ENCODE assay signal across 8 mouse cellular contexts in genomic region chr16:37777796-37778475, GRCm38 (mm10). TPM values are rescaled to one million over a fixed set of nuclear protein-coding genes. Genes with fewer than 3 reads are reported as not detected.
DNase-seq lines count a peak whose midpoint lies in the region; ATAC-seq and TF ChIP-seq lines count a peak whose summit lies in the region.

No protein-coding gene starts in this region.

- H3K9me3 ChIP-seq in lung, embryonic 14.5 days (ENCODE audit: low read depth, low read length) = no peaks in the 10 kb centered on the region
- H3K9me3 ChIP-seq in forebrain, embryonic 14.5 days (replicated peaks; ENCODE audit: control insufficient read depth, low read length) = no peaks in the 10 kb centered on the region
- H3K9me3 ChIP-seq in limb, embryonic 15.5 days = no peaks in the 10 kb centered on the region
- no peaks in the 10 kb centered on the region for H3K9me3 ChIP-seq in stomach, embryonic 15.5 days

- H3K27me3 ChIP-seq in lung, embryonic 14.5 days (ENCODE audit: insufficient read depth, low read length) = no peaks in the 10 kb centered on the region
- H3K27me3 ChIP-seq in forebrain, embryonic 14.5 days (replicated peaks; ENCODE audit: control insufficient read depth, insufficient read depth, low read length) = no peaks in the 10 kb centered on the region
- H3K27me3 ChIP-seq in limb, embryonic 15.5 days = no peaks in the 10 kb centered on the region
- H3K27me3 ChIP-seq in stomach, embryonic 15.5 days (replicated peaks) = no peaks in the 10 kb centered on the region

- H3K36me3 ChIP-seq in lung, embryonic 14.5 days (ENCODE audit: insufficient read depth) = peaks cover 15% of the 10 kb centered on the region; the same call in 1 of the 2 replicates
- H3K36me3 ChIP-seq in forebrain, embryonic 14.5 days (ENCODE audit: control insufficient read depth, insufficient read depth, low read length) = no peaks in the 10 kb centered on the region
- peaks cover 13% of the 10 kb centered on the region; the same call in 1 of the 2 replicates for H3K36me3 ChIP-seq in limb, embryonic 15.5 days
- H3K36me3 ChIP-seq in stomach, embryonic 15.5 days = no peaks in the 10 kb centered on the region

- peak overlapping the region; percentile 87 for H3K4me3 ChIP-seq in lung, embryonic 14.5 days (ENCODE audit: low read depth, low read length)
- no peak overlapping the region for H3K4me3 ChIP-seq in lung, adult 2 months (replicated peaks; ENCODE audit: extremely low read depth, low read depth, low read length)
- H3K4me3 ChIP-seq in forebrain, embryonic 14.5 days (ENCODE audit: low read depth, low read length) = peak overlapping the region; percentile 74
- H3K4me3 ChIP-seq in limb, embryonic 15.5 days = peak overlapping the region; percentile 81
- peak overlapping the region; percentile 78 for H3K4me3 ChIP-seq in stomach, embryonic 15.5 days (replicated peaks)

- no peak for TF ChIP-seq POLR2A in lung, adult 2 months (IDR thresholded peaks at IDR 0.05; ENCODE audit: borderline replicate concordance, extremely low read depth, low read depth, low read length)

- peak overlapping the region; percentile 62 for H3K4me2 ChIP-seq in lung, embryonic 14.5 days
- peak overlapping the region; percentile 80 for H3K4me2 ChIP-seq in forebrain, embryonic 14.5 days (ENCODE audit: low read length)
- peak overlapping the region; percentile 61 for H3K4me2 ChIP-seq in limb, embryonic 15.5 days
- H3K4me2 ChIP-seq in stomach, embryonic 15.5 days = peak overlapping the region; percentile 77

- ATAC-seq in lung, embryonic 14.5 days (ENCODE audit: insufficient read depth) = no peak
- ATAC-seq in forebrain, embryonic 14.5 days = no peak
- peak; percentile 74 for ATAC-seq in limb, embryonic 15.5 days (ENCODE audit: insufficient number of reproducible peaks, low FRiP score, low TSS enrichment, low read depth)
- no peak for ATAC-seq in stomach, embryonic 15.5 days (ENCODE audit: insufficient read depth, low FRiP score, low read depth)
- no peak for ATAC-seq in CD4-positive, CD25-positive, alpha-beta regulatory T cell, adult 4 months

- DNase-seq in lung, embryonic 14.5 days = peak; percentile 67
- DNase-seq in lung, adult 2 months = no peak
- peak; percentile 29 for DNase-seq in forebrain, embryonic 14.5 days (ENCODE audit: low spot score)
- DNase-seq in left cerebral cortex, postnatal 14 days (ENCODE audit: low spot score in 2 of 2) = no peak
- DNase-seq in B cell, adult 2 months = no peak

- TF ChIP-seq CTCF in lung, embryonic 14.5 days (IDR thresholded peaks at IDR 0.05; ENCODE audit: low read depth) = no peak
- no peak for TF ChIP-seq CTCF in lung, adult 2 months (IDR thresholded peaks at IDR 0.05; ENCODE audit: insufficient read depth, low read length)

- 11% methylated on average over 4 of the region's 4 CpGs for WGBS in lung, embryonic 14.5 days
- WGBS in lung, adult 2 months = 30% methylated on average over 4 of the region's 4 CpGs
- WGBS in forebrain, embryonic 14.5 days = 6% methylated on average over 4 of the region's 4 CpGs
- WGBS in limb, embryonic 15.5 days = 7% methylated on average over 4 of the region's 4 CpGs
- WGBS in stomach, embryonic 15.5 days = 17% methylated on average over 4 of the region's 4 CpGs

- peak overlapping the region; percentile 95 for H3K27ac ChIP-seq in lung, embryonic 14.5 days (ENCODE audit: low read depth)
- H3K27ac ChIP-seq in forebrain, embryonic 14.5 days (ENCODE audit: low read depth, low read length) = 0 out of 2 replicates have a peak overlapping the region, but pooled peaks have one; percentile 21
- peak overlapping the region; percentile 94 for H3K27ac ChIP-seq in limb, embryonic 15.5 days
- H3K27ac ChIP-seq in stomach, embryonic 15.5 days = peak overlapping the region; percentile 88

- peak overlapping the region; percentile 94 for H3K9ac ChIP-seq in lung, embryonic 14.5 days
- H3K9ac ChIP-seq in forebrain, embryonic 14.5 days (ENCODE audit: low read length) = peak overlapping the region; percentile 76; the same call in 1 of the 2 replicates
- H3K9ac ChIP-seq in limb, embryonic 15.5 days = 0 out of 2 replicates have a peak overlapping the region, but pooled peaks have one; percentile 42
- peak overlapping the region; percentile 32; the same call in 1 of the 2 replicates for H3K9ac ChIP-seq in stomach, embryonic 15.5 days

- H3K4me1 ChIP-seq in lung, embryonic 14.5 days (ENCODE audit: insufficient read depth) = peaks cover 29% of the 10 kb centered on the region
- H3K4me1 ChIP-seq in lung, adult 2 months (ENCODE audit: control insufficient read depth, insufficient read depth, low read length) = 0 out of 2 replicates have a peak, but pooled peaks cover 3% of the 10 kb centered on the region
- peaks cover 4% of the 10 kb centered on the region; the same call in 1 of the 2 replicates for H3K4me1 ChIP-seq in forebrain, embryonic 14.5 days (ENCODE audit: control insufficient read depth, insufficient read depth, low read length)
- H3K4me1 ChIP-seq in limb, embryonic 15.5 days = peaks cover 27% of the 10 kb centered on the region
- H3K4me1 ChIP-seq in stomach, embryonic 15.5 days = peaks cover 14% of the 10 kb centered on the region

- intact Hi-C loops in left cerebral cortex, postnatal 14 days (cut with DNase I) = no loop called here

RNA-seq across cellular contexts. Expression of gene Fstl1, which starts 1.3 kb away (rescaled TPM):
- polyA plus RNA-seq in lung, embryonic 14.5 days (2014; fragmentation: Nextera tagmentation; extraction: Ambion mirVana) = 460 and 502 TPM in 2 replicates
- polyA plus RNA-seq in lung, adult 2 months (2012; rRNA removed) = 36.0 and 44.5 TPM in 2 replicates
- polyA plus RNA-seq in forebrain, embryonic 14.5 days (2014; fragmentation: Nextera tagmentation; extraction: Ambion mirVana) = 90.2 and 101 TPM in 2 replicates
- 835 and 854 TPM in 2 replicates for polyA plus RNA-seq in limb, embryonic 15.5 days (2015; fragmentation: Nextera tagmentation; extraction: Ambion mirVana)
- polyA plus RNA-seq in stomach, embryonic 15.5 days (2015; fragmentation: Nextera tagmentation; extraction: Ambion mirVana) = 327 and 347 TPM in 2 replicates
- 10 to 100 TPM; 44.8 to 49.1 TPM for total RNA-seq in left cerebral cortex, postnatal 14 days (2021)
- polyA plus RNA-seq in CD4-positive, CD25-positive, alpha-beta regulatory T cell, adult 4 months (2017; shearing (Covaris generic)) = under 1 TPM; 0.27 to 0.36 TPM

Comparison
In these comparisons a context has a peak if more than half of its experiments do, and no peak if none do; other contexts are left out.
1. DNase-seq: peak in lung, embryonic 14.5 days (single experiment) and forebrain, embryonic 14.5 days (single experiment); none in lung, adult 2 months (single experiment), left cerebral cortex, postnatal 14 days (0 of 2) and B cell, adult 2 months (0 of 2).
2. H3K27ac ChIP-seq: peak in every context shown above with its lines; median percentile 95 in lung, embryonic 14.5 days; 94 in limb, embryonic 15.5 days; 88 in stomach, embryonic 15.5 days; 21 in forebrain, embryonic 14.5 days.
3. H3K9ac ChIP-seq: peak in every context shown above with its lines; median percentile 94 in lung, embryonic 14.5 days; 76 in forebrain, embryonic 14.5 days; 42 in limb, embryonic 15.5 days; 32 in stomach, embryonic 15.5 days.
4. RNA of gene Fstl1, which starts 1.3 kb away (polyA plus RNA-seq): 835 to 854 TPM in limb, embryonic 15.5 days, 460 to 502 TPM in lung, embryonic 14.5 days, 327 to 347 TPM in stomach, embryonic 15.5 days, 90.2 to 101 TPM in forebrain, embryonic 14.5 days and 36.0 to 44.5 TPM in lung, adult 2 months; 0.27 to 0.36 TPM in CD4-positive, CD25-positive, alpha-beta regulatory T cell, adult 4 months; every median in the first group is over 10 times any median in the second.
5. Peak in every context shown above with its lines, with median percentiles within 50 percentile points of each other: H3K4me2 ChIP-seq.